Mouse (Mus musculus): ENCODE results near the gene Smap2.
"Not testable (repeated sequence)": the region's sequence is repeated elsewhere in the genome, so short reads cannot be mapped to it uniquely, and the experiment has no call there.

Smap2 gene

DNA sequence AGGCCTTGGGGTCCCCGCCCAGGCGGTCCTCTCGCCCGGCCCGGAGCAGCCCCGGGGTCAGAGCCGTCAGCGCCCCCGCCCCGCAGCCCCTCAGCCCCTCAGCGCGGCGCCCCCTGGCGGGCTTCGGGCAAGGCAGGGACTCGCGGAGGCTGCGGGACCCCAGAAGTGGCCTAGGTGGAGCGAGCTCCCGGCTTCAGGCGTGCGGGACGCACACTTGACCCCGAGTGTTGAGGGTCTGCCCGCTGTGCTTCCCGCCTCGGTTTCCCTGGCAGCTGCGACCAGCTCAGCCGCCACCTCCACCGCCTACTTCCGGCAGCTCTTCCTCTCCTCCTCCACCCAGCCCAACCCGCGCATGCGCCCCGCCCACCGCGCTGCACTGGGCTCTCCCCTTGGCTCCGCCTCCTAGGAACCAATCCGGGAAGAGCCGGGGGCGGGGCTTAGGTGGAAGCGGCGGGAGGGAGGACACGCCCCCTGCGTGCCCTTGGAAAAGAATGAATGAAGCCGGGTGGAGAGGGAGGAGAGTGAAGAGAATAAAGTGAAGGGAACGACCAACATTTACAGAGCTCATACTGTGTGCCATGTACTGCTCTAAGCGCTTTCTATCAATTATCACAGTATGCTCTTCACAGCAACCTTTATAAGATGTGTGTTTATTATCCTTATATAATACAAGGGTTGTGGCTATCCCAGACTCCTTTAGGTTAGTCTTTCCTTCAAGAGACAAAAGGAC lies at the start of gene Smap2:
Gene Smap2 (minus strand): TSS at position 320 of the 730 bp plus-strand sequence.
- peak; percentile 97 for DNase-seq (ENCODE audit: low read depth, low spot score)

DNA sequence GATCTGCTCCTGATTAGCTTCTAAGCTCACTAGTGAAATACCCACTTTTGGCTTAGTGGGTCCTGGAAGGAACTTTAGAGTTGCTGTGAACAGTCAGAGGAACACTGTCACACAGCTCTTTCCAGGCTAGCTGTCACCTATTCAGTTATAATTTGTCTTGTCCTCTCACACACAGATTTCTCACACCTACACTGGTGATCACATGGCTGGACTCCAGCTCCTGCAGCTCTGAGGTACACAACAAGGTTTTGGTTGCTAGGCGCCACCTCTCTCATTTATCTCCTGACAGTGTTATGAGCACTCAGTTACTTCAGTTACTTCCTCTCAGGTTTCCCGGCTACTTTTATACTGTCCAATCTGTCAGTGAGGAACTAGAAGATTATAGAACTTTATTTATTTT lies 48.3 kb upstream of the Smap2 start:
- peak; percentile 9 for DNase-seq (ENCODE audit: low read depth, low spot score)

DNA sequence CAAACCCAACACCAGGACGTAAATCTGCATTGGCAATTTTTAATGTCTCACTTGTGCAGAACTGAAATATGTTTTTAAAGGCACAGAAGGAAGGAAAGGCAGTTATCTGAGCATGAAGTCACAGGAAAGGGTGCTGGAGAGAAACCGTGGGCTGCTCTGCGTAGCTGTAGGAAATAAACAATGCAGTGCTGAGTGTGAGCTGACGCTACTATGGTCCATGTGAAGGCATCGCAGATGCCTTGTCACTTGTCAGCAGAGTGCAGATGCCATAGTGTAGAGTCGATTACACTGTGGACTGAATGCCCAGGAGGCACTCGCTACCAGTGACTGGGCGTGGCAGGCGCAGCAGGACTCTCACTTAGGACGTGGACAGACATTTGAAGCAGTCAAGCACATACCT lies 42.2 kb upstream of the Smap2 start:
- DNase-seq (ENCODE audit: low read depth, low spot score) = not testable (repeated sequence)

DNA sequence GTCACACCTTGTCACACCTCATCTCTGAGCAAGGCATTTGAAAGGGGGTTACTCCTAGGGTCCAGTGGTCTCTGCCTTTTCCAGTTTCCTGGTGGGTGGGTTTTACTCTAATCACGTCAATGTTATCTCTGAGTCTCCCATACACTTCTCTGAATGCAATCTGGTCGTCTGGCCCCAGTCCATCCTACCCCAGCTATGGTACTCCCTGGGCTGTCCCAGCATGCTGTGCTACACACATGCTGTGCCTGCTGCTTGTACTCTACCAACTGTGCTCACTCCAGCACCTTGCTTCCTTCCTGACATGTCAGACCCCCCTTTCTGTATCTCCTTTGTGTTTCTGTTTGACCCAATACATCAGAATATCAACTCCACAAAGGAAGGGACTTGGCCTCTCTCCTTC lies 40.0 kb upstream of the Smap2 start:
- no peak for DNase-seq (ENCODE audit: low read depth, low spot score)

DNA sequence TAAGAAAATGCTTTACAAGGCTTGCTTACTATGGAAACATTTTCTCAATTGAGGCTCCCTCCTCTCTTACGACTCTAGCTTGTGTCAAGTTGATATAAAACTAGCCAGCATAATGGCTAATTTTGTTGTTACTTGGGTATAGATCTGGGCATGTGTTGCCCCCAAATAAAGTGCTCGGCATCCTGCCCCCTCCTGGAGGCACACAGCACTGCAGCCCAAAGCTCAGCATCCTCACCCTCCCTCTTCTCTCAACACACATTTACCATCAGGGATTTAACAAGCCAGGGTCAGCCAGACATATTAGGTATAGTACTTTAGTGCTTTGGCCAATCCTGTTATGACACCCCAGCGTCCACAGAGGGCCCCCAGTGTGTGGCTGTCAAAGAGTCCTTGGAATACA lies 39.3 kb upstream of the Smap2 start:
- no peak for DNase-seq (ENCODE audit: low read depth, low spot score)

DNA sequence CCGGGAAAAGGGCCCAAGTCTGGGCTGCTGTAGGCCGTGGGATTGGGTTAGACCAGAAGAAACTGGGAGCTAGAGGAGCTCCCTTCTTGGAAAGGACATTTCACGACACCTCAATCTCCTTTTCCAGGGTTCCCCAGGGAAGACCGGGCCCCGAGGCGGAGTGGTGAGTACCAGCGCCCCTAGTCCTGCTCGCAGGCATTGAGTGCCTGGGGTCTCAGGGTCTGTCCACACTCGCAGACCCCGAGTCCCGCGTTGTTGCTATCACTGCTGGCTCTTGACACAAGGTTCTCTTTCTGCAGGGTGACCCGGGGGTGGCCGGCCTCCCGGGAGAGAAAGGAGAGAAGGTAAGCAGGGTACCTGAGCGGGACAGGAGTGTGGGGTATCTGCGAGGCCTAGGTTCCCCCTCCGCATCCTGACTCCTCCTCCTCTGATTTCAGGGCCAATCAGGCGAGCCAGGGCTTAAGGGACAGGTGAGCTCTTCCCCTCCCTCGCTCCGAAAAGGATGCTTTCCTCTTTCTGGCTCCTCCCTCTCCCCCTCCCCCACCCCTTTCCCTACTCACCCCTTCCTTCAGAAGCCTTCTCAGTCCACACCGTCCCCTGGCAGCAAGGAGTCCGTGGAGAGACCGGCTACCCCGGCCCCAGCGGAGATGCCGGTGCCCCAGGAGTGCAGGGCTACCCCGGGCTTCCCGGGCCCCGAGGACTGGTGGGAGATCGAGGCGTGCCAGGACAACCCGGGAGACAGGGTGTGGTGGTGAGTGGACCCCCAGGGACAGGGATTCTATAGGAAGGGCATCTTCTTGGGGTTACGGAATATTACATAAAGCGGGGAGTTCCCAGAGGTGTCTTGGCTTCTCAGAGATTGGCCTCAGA lies 35.6 kb upstream of the Smap2 start:
- no peak for DNase-seq (ENCODE audit: low read depth, low spot score)

DNA sequence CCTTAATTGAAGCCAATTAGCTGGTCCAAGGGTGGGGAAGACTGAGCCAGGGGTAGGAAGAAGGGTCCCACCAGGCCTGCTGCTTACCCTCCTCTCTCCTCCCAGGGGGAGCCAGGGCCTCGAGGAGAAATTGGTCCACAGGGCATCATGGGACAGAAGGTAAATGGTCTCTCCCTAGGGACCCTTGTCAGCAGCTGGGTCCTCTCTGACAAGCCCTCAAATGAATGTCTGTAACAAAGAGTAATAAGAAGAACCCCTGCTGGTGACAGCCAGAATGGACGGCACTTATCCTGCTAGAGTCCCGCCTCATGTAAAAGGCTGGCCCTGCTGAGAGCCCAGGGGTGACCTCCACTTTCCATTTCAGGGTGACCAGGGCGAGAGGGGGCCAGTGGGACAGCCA lies 34.8 kb upstream of the Smap2 start:
- DNase-seq (ENCODE audit: low read depth, low spot score) = no peak

DNA sequence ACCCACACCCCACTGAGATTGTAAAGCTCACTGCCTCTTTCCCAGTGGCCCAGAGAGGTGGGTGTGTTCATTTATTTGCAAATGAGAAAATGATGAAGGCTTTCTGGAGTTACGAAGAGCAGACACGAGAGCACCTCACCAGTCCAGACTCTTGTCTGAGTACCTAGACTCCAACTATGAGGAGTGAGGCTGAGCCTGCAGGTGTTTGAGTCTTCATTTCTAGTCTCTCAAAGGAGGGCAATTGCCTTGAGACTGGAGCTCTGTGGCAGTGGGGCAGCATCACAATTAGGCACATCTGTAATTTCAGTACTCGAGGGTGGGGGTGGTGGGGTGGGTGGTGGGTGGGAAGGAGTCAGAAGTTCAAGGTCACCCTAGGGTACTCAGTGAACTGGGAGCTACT lies 25.9 kb upstream of the Smap2 start:
- no peak for DNase-seq (ENCODE audit: low read depth, low spot score)

- DNase-seq (ENCODE audit: low read depth, low spot score) = no peak
Observed at GRCm38 (mm10) chr4:121042472-121042871, 25.4 kb upstream of the Smap2 start.

- peak; percentile 21 for DNase-seq (ENCODE audit: low read depth, low spot score)
Observed at GRCm38 (mm10) chr4:121040897-121041671, 24.0 kb upstream of the Smap2 start.

- no peak for DNase-seq (ENCODE audit: low read depth, low spot score)
Observed at GRCm38 (mm10) chr4:121040323-121040722, 23.3 kb upstream of the Smap2 start.

DNA sequence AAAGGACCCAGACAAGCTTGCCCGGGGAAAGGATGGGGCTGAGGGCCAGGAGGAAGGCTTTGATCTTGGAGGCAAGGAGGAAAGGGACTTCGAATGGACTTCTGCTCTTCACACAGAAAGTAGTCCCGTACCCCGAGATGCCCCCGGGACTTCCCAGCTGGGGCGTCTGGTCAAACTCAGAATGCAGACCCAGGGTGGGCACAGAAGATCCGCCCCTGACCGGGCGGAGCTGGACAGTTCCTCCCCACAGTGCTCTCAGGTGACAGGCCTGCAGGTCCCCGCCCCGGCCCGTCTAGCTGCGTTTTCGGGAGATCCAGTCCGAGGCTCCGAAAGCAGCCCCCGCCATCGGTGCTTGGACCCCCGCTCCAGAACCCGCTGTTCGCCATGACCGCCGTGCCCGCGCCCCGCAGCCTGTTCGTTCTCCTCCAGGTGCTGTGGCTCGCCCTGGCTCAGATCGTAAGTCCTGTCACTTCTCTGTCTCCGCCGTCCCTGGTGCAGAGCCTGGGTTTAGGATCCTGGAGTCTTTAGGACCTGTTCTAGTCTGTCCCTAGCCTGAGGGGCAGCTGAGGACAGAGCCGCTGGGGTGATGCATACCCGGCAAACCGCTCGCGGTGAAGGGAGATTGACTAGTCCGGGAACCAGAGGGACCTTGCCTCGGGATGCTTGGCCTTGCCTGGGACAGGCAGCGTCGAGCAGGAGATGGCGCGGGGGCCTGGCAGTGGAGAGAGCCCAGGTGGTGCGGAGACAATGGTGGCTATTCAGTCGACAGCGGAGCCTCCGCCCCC lies 22.5 kb upstream of the Smap2 start, which contains the start of gene Col9a2:
Gene Col9a2 (plus strand): TSS at position 55 of the 785 bp plus-strand sequence.
- DNase-seq (ENCODE audit: low read depth, low spot score) = no peak

DNA sequence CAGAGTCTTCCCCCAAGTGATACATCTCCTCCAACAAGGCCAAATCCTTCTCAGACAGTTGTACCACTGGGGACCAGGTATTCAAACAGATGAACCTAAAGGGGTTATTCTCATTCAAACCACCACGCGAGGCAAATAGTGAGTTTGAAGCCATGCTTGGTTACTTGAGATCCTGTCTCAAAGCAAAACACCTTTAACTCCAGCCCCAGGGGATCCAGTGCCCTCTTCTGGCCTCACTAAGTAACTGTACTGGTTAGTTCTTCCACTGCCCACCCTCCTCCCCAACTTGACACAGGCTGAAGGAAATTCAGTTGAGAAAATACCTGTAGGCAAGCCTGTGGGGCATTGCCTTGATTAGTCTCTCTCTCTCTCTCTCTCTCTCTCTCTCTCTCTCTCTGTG lies 16.0 kb upstream of the Smap2 start:
- no peak for DNase-seq (ENCODE audit: low read depth, low spot score)

DNA sequence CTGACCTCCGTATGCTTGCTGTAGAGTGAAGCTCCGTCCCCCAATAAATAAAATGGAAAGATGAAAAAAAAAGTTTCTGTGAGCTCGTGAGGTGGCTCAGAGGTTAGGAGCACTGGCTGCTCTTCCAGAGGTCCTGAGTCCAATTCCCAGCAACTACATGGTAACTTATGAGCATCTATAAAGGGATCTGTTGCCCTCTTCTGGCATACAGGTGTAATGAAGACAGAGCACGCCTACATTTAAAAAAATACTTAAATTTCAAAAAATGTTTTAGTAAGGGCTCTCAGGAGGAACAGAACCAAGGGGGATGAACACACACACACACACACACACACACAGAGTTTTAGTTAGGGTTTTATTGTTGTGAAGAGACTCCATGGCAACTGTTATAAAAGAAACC lies 14.4 kb upstream of the Smap2 start:
- no peak for DNase-seq (ENCODE audit: low read depth, low spot score)

- DNase-seq (ENCODE audit: low read depth, low spot score) = no peak
Observed at GRCm38 (mm10) chr4:121029632-121030031, 12.6 kb upstream of the Smap2 start.

DNA sequence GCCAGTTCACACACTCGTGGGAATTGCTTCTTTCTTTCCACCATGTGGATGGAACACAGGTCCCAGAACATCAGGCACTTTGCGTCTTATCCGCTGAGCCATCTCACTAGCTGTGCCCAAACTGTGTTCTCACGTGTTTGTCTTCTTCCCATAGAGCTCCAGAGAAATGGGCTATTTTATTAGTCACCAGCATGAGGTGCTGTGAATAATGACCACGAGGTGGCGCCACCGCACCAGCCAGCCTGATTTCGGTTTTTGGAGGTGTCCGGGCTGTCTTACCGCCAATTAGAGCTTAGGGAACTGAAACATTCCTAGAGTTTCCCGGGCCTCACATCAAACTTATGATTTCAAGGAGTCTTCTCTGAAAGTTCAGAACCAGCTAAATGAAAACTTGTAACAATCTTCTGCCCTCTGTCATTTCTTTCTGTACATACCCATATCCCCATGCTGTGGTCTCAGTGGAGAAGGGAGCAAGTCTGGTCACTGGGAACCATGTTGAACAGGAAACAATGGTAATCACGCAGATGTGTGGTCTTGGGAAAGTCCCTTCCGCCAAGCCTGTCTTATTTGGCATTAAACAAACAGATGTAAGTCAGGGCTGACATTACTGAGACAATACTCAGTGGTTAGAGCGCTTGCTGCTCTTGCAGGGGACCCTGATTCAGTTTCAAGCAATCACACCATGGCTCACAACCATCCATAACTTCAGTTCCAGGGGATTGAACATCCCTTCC lies 11.8 kb upstream of the Smap2 start:
- DNase-seq (ENCODE audit: low read depth, low spot score) = no peak

DNA sequence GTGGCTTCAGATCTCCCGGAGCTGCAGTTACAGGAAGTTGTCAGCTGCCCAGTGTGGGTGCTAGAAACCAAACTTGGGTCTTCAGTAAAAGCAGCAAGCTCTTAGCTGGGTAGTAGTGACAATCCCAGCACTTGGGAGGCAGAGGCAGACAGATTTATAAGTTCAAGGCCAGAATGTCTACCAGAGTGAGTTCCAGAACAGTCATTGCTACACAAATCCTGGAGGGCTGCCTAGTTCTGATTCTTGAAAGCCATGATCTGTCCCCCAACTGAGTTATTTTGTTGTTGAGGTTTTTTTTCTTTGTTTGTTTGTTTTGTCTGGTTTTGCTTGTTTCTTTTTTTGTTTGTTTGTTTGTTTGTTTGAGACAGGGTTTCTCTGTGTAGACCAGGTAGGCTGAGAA lies 11.1 kb upstream of the Smap2 start:
- no peak for DNase-seq (ENCODE audit: low read depth, low spot score)

GRCm38 (mm10) chr4:121025681-121026080 lies 8.6 kb upstream of the Smap2 start:
- DNase-seq (ENCODE audit: low read depth, low spot score) = no peak

GRCm38 (mm10) chr4:121023941-121024340 lies 6.9 kb upstream of the Smap2 start:
- DNase-seq (ENCODE audit: low read depth, low spot score) = peak; percentile 44

DNA sequence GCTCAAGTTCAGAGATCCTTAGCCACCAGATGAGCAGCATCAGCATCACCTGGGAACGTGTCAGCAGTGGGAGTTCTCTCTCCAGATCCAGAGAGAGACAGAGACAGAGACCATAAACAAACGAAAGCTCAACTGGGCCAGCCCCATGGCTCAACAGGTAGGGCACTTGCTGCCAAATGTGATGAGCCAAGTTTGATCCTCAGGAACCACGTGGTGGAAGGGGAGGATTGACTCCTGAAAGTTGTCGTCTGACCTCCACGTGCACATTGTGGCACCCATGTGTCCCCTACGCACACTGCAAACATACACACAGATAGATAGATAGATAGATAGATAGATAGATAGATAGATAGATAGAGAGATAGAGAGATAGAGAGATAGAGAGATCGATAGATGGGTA lies 6.4 kb upstream of the Smap2 start:
- DNase-seq (ENCODE audit: low read depth, low spot score) = no peak

DNA sequence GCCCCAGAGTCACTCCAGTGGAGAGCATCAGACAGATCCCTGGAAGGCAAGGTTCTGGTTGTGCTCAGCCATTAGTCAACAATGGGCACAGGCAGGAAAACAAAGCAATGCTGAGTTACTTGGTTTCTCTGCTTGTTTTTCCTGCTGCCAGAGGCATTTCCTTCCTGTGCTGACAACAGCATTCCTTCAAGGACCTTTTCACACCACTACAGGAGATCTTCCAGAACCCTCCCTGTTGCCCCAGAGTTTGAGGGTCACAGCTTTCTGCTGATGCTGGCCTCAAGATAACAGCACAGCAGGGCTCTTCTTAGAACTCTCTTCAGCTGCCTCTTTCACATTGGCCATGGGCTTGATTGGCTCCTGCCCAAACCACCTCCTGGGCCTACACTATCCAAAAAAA lies 4.9 kb upstream of the Smap2 start:
- DNase-seq (ENCODE audit: low read depth, low spot score) = no peak
